Mouse (Mus musculus) midbrain, embryonic 16.5 days (tissue): ENCODE measurements at regions not wholly inside any gene's neighbourhood (a gene's known extent, or its start where the extent isn't known, plus 50 kb on each side); places are given as distances from the start of the nearest gene placed in this dataset.

Experiments used
- ATAC-seq: fragments of 200-750 bp; cut with Nextera tagmentation; 2 replicates; pipeline ENCODE4 v1.8.0; 2017; ENCODE audit warnings: moderate TSS enrichment
- H3K27ac ChIP-seq: fragments of 300-500 bp; sonication (generic); 2 replicates; pipeline ENCODE4 v1.5.1; 2014; ENCODE audit warnings: mild to moderate bottlenecking, low read length, mixed read lengths
- H3K27me3 ChIP-seq: fragments of 300-500 bp; sonication (generic); 2 replicates; pipeline ENCODE4 v1.6.1; 2014; ENCODE audit warnings: low read depth, low read length, mixed read lengths; ENCODE audit not compliant: control insufficient read depth, insufficient read depth
- H3K36me3 ChIP-seq: fragments of 300-500 bp; sonication (generic); 2 replicates; pipeline ENCODE4 v1.6.1; 2014; ENCODE audit warnings: mild to moderate bottlenecking, low read length, moderate library complexity, mixed read lengths; ENCODE audit not compliant: control insufficient read depth, insufficient read depth
- H3K4me1 ChIP-seq: fragments of 300-500 bp; sonication (generic); 2 replicates; pipeline ENCODE4 v1.6.1; 2014; ENCODE audit warnings: mild to moderate bottlenecking, low read length, mixed read lengths; ENCODE audit not compliant: control insufficient read depth, insufficient read depth
- H3K4me2 ChIP-seq: fragments of 300-500 bp; sonication (generic); 2 replicates; pipeline ENCODE4 v1.6.1; 2014; ENCODE audit warnings: mild to moderate bottlenecking, low read length, mixed read lengths
- H3K4me3 ChIP-seq: fragments of 300-500 bp; sonication (generic); 2 replicates; pipeline ENCODE4 v1.5.1; 2014; ENCODE audit warnings: low read depth, mild to moderate bottlenecking, low read length, moderate library complexity, mixed read lengths
- H3K9ac ChIP-seq: fragments of 300-500 bp; sonication (generic); 2 replicates; pipeline ENCODE4 v1.6.1; 2014; ENCODE audit warnings: low read depth, low read length, mixed read lengths
- H3K9me3 ChIP-seq: fragments of 300-500 bp; sonication (generic); replicated peaks from 2 replicates; pipeline ENCODE4 v1.6.1; 2014; ENCODE audit warnings: mild to moderate bottlenecking, low read length, mixed read lengths; ENCODE audit not compliant: control insufficient read depth, poor library complexity, severe bottlenecking
- WGBS: fragments of 180-500 bp; shearing (Covaris S2); extraction: QIAGEN DNeasy Blood & Tissue Kit; methylation state at CpG from one replicate; pipeline ENCODE4 v1.1.7; 2014; 5-methylcytosine and 5-hydroxymethylcytosine counted together

GRCm38 (mm10) chr3:128886678-128887077 is 313.0 kb upstream of the Pitx2 start:
- Histone ChIP-seq H3K4me1 (peaks cover 6% of the 10 kb centered on the region), H3K4me2 (no peak overlapping the region), H3K4me3 (no peak overlapping the region), H3K9me3 (no peaks in the 10 kb centered on the region), H3K36me3 (no peaks in the 10 kb centered on the region), H3K9ac (no peak overlapping the region), H3K27ac (no peak overlapping the region), H3K27me3 (no peaks in the 10 kb centered on the region)
- ATAC-seq, result no peak
- WGBS, result 52% methylated on average over 9 of the region's 9 CpGs

- Histone ChIP-seq H3K4me1 (no peaks in the 10 kb centered on the region), H3K36me3 (no peaks in the 10 kb centered on the region), H3K9me3 (no peaks in the 10 kb centered on the region), H3K27ac (no peak overlapping the region), H3K27me3 (no peaks in the 10 kb centered on the region), H3K4me3 (no peak overlapping the region), H3K4me2 (no peak overlapping the region), H3K9ac (no peak overlapping the region)
- 92% methylated on average over 5 of the region's 5 CpGs for WGBS
- ATAC-seq, result no peak
Measured at GRCm38 (mm10) chr3:128891078-128891477, 308.6 kb upstream of the Pitx2 start.

- no peaks in the 10 kb centered on the region for H3K4me1 ChIP-seq
- WGBS, result 91% methylated on average over 3 of the region's 3 CpGs
- H3K9ac ChIP-seq, result no peak overlapping the region
Measured at GRCm38 (mm10) chr3:128896628-128897027, 303.1 kb upstream of the Pitx2 start.

GRCm38 (mm10) chr3:128911122-128911521 is 288.6 kb upstream of the Pitx2 start:
- H3K36me3 ChIP-seq, result no peaks in the 10 kb centered on the region
- H3K9ac ChIP-seq, result no peak overlapping the region
- H3K27me3 ChIP-seq, result no peaks in the 10 kb centered on the region
- H3K4me2 ChIP-seq, result no peak overlapping the region
- H3K27ac ChIP-seq, result no peak overlapping the region
- 67% methylated on average over 4 of the region's 4 CpGs for WGBS
- no peak overlapping the region for H3K4me3 ChIP-seq
- H3K4me1 ChIP-seq, result no peaks in the 10 kb centered on the region
- no peaks in the 10 kb centered on the region for H3K9me3 ChIP-seq
- no peak for ATAC-seq

More at GRCm38 (mm10) chr3:128896628-128897027, 303.1 kb upstream of the Pitx2 start:
- Histone ChIP-seq H3K27me3 (no peaks in the 10 kb centered on the region), H3K9me3 (no peaks in the 10 kb centered on the region), H3K27ac (no peak overlapping the region), H3K36me3 (no peaks in the 10 kb centered on the region), H3K4me3 (no peak overlapping the region), H3K4me2 (no peak overlapping the region)
- ATAC-seq, result no peak

GRCm38 (mm10) chr3:128921428-128921827 is 278.2 kb upstream of the Pitx2 start:
- Histone ChIP-seq H3K4me1 (no peaks in the 10 kb centered on the region), H3K9me3 (no peaks in the 10 kb centered on the region), H3K27ac (no peak overlapping the region), H3K4me3 (no peak overlapping the region), H3K4me2 (no peak overlapping the region), H3K9ac (no peak overlapping the region), H3K36me3 (no peaks in the 10 kb centered on the region), H3K27me3 (no peaks in the 10 kb centered on the region)
- ATAC-seq, result no peak

- no peaks in the 10 kb centered on the region for H3K27me3 ChIP-seq
- H3K4me1 ChIP-seq, result no peaks in the 10 kb centered on the region
- no peak overlapping the region for H3K4me3 ChIP-seq
- H3K4me2 ChIP-seq, result no peak overlapping the region
- 89% methylated on average over 4 of the region's 4 CpGs for WGBS
- no peak overlapping the region for H3K9ac ChIP-seq
- H3K9me3 ChIP-seq, result no peaks in the 10 kb centered on the region
- H3K27ac ChIP-seq, result no peak overlapping the region
- ATAC-seq, result no peak
- H3K36me3 ChIP-seq, result no peaks in the 10 kb centered on the region
Measured at GRCm38 (mm10) chr3:128922150-128922549, 277.5 kb upstream of the Pitx2 start.

- H3K27me3 ChIP-seq, result no peaks in the 10 kb centered on the region
- H3K9ac ChIP-seq, result no peak overlapping the region
- ATAC-seq, result no peak
- WGBS, result 78% methylated on average over 5 of the region's 5 CpGs
- H3K27ac ChIP-seq, result no peak overlapping the region
- no peaks in the 10 kb centered on the region for H3K4me1 ChIP-seq
- H3K9me3 ChIP-seq, result no peaks in the 10 kb centered on the region
- no peaks in the 10 kb centered on the region for H3K36me3 ChIP-seq
- no peak overlapping the region for H3K4me2 ChIP-seq
- H3K4me3 ChIP-seq, result no peak overlapping the region
Measured at GRCm38 (mm10) chr3:128938536-128938935, 261.1 kb upstream of the Pitx2 start.

- Histone ChIP-seq H3K9me3 (no peaks in the 10 kb centered on the region), H3K9ac (no peak overlapping the region), H3K36me3 (no peaks in the 10 kb centered on the region), H3K4me2 (no peak overlapping the region), H3K27me3 (no peaks in the 10 kb centered on the region), H3K4me1 (no peaks in the 10 kb centered on the region), H3K4me3 (no peak overlapping the region), H3K27ac (no peak overlapping the region)
- ATAC-seq, result no peak
- WGBS, result 82% methylated on average over 2 of the region's 2 CpGs
Measured at GRCm38 (mm10) chr3:128941156-128941555, 258.5 kb upstream of the Pitx2 start.

- no peak overlapping the region for H3K4me3 ChIP-seq
- H3K36me3 ChIP-seq, result no peaks in the 10 kb centered on the region
- 82% methylated on average over 6 of the region's 6 CpGs for WGBS
- no peaks in the 10 kb centered on the region for H3K4me1 ChIP-seq
- H3K9me3 ChIP-seq, result no peaks in the 10 kb centered on the region
- H3K27me3 ChIP-seq, result no peaks in the 10 kb centered on the region
- H3K27ac ChIP-seq, result no peak overlapping the region
- no peak for ATAC-seq
- no peak overlapping the region for H3K9ac ChIP-seq
- H3K4me2 ChIP-seq, result no peak overlapping the region
Measured at GRCm38 (mm10) chr3:128944631-128945030, 255.0 kb upstream of the Pitx2 start.

GRCm38 (mm10) chr3:128954886-128955285 is 244.8 kb upstream of the Pitx2 start:
- no peaks in the 10 kb centered on the region for H3K36me3 ChIP-seq
- no peaks in the 10 kb centered on the region for H3K27me3 ChIP-seq
- no peak for ATAC-seq
- H3K4me3 ChIP-seq, result no peak overlapping the region
- H3K4me1 ChIP-seq, result no peaks in the 10 kb centered on the region
- H3K9ac ChIP-seq, result no peak overlapping the region
- 94% methylated on average over 8 of the region's 8 CpGs for WGBS
- H3K9me3 ChIP-seq, result no peaks in the 10 kb centered on the region
- no peak overlapping the region for H3K27ac ChIP-seq
- no peak overlapping the region for H3K4me2 ChIP-seq
